Mouse (Mus musculus): Measurements from ENCODE around the gene Cpt2.

DNA sequence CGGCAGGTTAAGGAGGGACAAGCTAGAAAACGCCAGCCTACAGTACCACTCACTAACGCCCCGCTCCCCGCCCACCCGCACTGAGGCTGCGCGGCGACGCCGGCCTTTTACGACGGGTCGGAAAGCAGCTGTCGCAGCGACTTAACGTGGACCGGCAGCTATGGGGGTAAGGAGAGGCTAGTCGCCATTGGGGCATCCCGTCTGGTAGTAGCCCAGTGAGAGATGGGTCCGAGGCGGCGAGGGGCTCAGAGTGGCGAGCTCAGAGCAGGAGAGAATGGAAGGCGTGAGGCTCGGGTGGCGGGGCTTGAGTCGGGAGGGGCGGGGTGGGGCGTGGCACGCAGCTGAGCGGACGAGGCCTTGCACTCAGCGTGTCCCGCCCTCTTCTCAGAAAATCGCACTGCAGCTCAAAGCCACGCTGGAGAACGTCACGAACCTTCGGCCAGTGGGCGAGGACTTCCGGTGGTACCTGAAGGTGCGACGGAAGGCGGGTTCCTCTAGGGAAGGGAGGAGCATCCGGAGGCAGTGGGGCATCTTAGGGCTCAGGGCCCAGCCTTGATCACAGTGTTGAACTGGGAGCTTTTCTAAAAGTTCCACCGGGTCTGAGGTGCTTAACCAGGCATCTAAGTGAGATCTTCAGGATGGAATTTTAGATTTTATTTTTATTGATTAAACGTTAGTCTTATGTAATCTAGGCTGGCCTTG is 33.5 kb downstream of the Cpt2 start, which contains the start of gene 0610037L13Rik:
- TF ChIP-seq POLR2A (IDR thresholded peaks at IDR 0.05; ENCODE audit: borderline replicate concordance, insufficient read depth, low read length) = peak; percentile 84; the same call in 1 of the 2 replicates
- TF ChIP-seq CTCF (IDR thresholded peaks at IDR 0.05; ENCODE audit: borderline replicate concordance, insufficient read depth, low read depth, low read length) = no peak
